Mouse (Mus musculus) cerebellum, adult 2 months (tissue): ENCODE data around the gene S1pr3.
A peak's percentile ranks its signal among the peaks of the same experiment; 100 is the strongest.

Experiments
- CTCF ChIP-seq: fragments of 200-500 bp; IDR thresholded peaks from 2 replicates; pipeline ENCODE4 v1.5.1; 2011; ENCODE audit warnings: low read depth, mild to moderate bottlenecking, control low read depth, low read length, moderate library complexity, borderline replicate concordance; ENCODE audit not compliant: insufficient read depth
- POLR2A ChIP-seq: fragments of 200-500 bp; IDR thresholded peaks from 2 replicates; pipeline ENCODE4 v1.6.1; 2011; ENCODE audit warnings: low read length, control low read depth, borderline replicate concordance; ENCODE audit not compliant: insufficient read depth

DNA sequence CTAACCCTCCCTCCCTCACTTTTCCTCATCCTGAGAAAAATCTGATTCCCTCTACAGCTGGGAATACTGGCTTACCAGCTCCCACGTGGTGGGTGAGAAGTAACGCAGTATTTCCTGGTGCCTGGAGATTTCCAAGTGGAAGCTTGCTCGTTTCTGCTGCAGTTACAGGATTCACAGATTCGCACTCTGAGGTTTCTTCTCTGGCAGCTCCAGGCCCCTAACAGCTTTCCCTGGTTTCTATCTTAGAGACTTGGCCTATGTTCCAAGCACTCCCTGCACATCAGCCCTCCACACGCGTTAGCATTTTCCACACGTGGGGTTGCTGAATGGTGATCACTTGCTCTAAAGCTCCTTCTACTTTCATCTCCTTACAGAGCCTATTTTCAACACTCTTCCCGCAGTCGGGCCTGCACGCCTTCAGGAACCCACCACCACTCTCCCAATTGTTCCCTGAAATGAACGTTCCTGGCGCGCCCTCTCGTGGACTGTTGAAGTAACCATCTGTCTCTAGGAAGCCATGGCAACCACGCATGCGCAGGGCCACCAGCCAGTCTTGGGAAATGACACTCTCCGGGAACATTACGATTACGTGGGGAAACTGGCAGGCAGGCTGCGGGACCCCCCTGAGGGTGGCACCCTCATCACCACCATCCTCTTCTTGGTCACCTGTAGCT is 10.0 kb downstream of the S1pr3 start:
- TF ChIP-seq CTCF (peak; percentile 90), POLR2A (no peak)
